Mouse (Mus musculus) myocyte (in vitro differentiated cells): ENCODE measurements around the gene Efcab9. TPM values are rescaled to one million over a fixed set of nuclear protein-coding genes. Genes with fewer than 3 reads are reported as not detected.

ENCODE experiments used
- H3K27me3 ChIP-seq: one replicate; pipeline ENCODE4 v1.6.1; 2011; ENCODE audit not compliant: control insufficient read depth, insufficient read depth, insufficient read length
- H3K36me3 ChIP-seq: one replicate; pipeline ENCODE4 v1.6.1; 2011; ENCODE audit not compliant: control insufficient read depth, insufficient read depth
- H3K4me2 ChIP-seq: one replicate; pipeline ENCODE4 v1.6.1; 2011; ENCODE audit warnings: low read depth, control low read depth
- H3K4me3 ChIP-seq: one replicate; pipeline ENCODE4 v1.5.1; 2011; ENCODE audit warnings: mild to moderate bottlenecking, control low read depth, moderate library complexity
- H3K79me2 ChIP-seq: one replicate; pipeline ENCODE4 v1.6.1; 2011; ENCODE audit not compliant: control insufficient read depth, insufficient read depth
- H3ac ChIP-seq: one replicate; pipeline ENCODE4 v1.6.1; 2011; ENCODE audit not compliant: control insufficient read depth, insufficient read length
- CEBPB ChIP-seq: IDR thresholded peaks from 2 replicates; pipeline ENCODE4 v1.6.1; 2011; ENCODE audit warnings: mild to moderate bottlenecking, moderate library complexity; ENCODE audit not compliant: poor library complexity, insufficient read depth, severe bottlenecking
- E2F4 ChIP-seq: IDR thresholded peaks from one replicate; pipeline ENCODE4 v1.6.1; 2011; ENCODE audit warnings: mild to moderate bottlenecking, control low read depth, moderate library complexity; ENCODE audit not compliant: insufficient read depth
- MAX ChIP-seq: IDR thresholded peaks from one replicate; pipeline ENCODE4 v1.6.1; 2011; ENCODE audit warnings: low read depth, mild to moderate bottlenecking, control low read depth
- MYOD1 ChIP-seq, 3 experiments: IDR thresholded peaks; one replicate each; pipeline ENCODE4 v1.6.1; 2011; ENCODE audit warnings: control low read depth in 2 of 3, low read depth in 2 of 3, mild to moderate bottlenecking in 2 of 3, moderate library complexity in 1 of 3; ENCODE audit not compliant: insufficient read length in 2 of 3, control insufficient read depth in 1 of 3
- MYOG ChIP-seq, 3 experiments: IDR thresholded peaks; one replicate each; pipeline ENCODE4 v1.6.1; 2011; ENCODE audit warnings: control low read depth in 2 of 3, low read depth in 2 of 3, mild to moderate bottlenecking in 2 of 3; ENCODE audit not compliant: insufficient read length in 2 of 3, control insufficient read depth in 1 of 3, insufficient read depth in 1 of 3
- POLR2A ChIP-seq: IDR thresholded peaks from one replicate; pipeline ENCODE4 v1.6.1; 2011; ENCODE audit warnings: low read depth, mild to moderate bottlenecking, control low read depth, moderate library complexity; ENCODE audit not compliant: insufficient read length
- POLR2AphosphoS2 ChIP-seq: IDR thresholded peaks from one replicate; pipeline ENCODE4 v1.6.1; 2011; ENCODE audit warnings: low read depth, control low read depth; ENCODE audit not compliant: insufficient read length
- REST ChIP-seq: IDR thresholded peaks from one replicate; pipeline ENCODE4 v1.6.1; 2011; ENCODE audit warnings: mild to moderate bottlenecking, control low read depth, moderate library complexity; ENCODE audit not compliant: insufficient read depth, insufficient read length
- SRF ChIP-seq: IDR thresholded peaks from one replicate; pipeline ENCODE4 v1.6.1; 2011; ENCODE audit warnings: low read depth; ENCODE audit not compliant: control insufficient read depth, insufficient read length
- TCF12 ChIP-seq: IDR thresholded peaks from one replicate; pipeline ENCODE4 v1.6.1; 2011; ENCODE audit warnings: mild to moderate bottlenecking, control low read depth; ENCODE audit not compliant: poor library complexity, insufficient read depth, severe bottlenecking
- TCF3 ChIP-seq: IDR thresholded peaks from one replicate; pipeline ENCODE4 v1.6.1; 2011; ENCODE audit warnings: low read depth, control low read depth; ENCODE audit not compliant: insufficient read length
- USF1 ChIP-seq: IDR thresholded peaks from one replicate; pipeline ENCODE4 v1.6.1; 2011; ENCODE audit warnings: low read depth, mild to moderate bottlenecking, control low read depth, moderate library complexity
- polyA plus RNA-seq: library from polyadenylated mRNA; unstranded; fragments of >200 nt; fragmentation: generic; extraction: Trizol; gene quantifications from one replicate; pipeline ENCODE4 v1.2.1, GENCODE M21; 2012; ENCODE audit warnings: missing spikeins

Efcab9 gene
- polyA plus RNA-seq, 1 experiment: 0.08 TPM

DNA sequence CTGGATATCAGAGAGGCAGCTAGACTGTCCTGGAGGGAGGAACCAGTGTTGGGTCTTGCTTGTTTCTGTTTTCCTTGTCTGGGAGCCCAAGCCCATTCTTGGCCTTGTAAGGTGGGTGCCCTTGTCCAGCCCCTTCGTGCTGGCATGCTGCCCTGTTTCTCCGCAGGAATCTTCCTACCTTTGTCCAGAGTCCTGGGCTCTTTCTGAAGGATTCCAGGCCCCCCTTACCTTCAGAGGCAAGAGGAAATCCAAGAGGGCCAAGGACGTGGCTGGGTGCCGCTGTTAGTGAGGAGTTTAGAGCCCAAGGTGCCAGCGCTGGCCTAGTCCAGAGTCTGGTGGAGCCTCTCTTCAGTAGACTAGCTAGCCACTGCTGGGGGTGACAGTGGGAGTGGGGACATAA lies 12.6 kb upstream of the Efcab9 start:
- TF ChIP-seq USF1 (no peak), TCF3 (no peak), E2F4 (no peak), SRF (no peak), MYOG (IDR thresholded peaks at IDR 0.05; ENCODE audit: control insufficient read depth in 1 of 3, insufficient read depth in 1 of 3, insufficient read length in 2 of 3, low read depth in 2 of 3) (no peak), CEBPB (no peak), MAX (no peak), POLR2AphosphoS2 (no peak), TCF12 (no peak), MYOD1 (IDR thresholded peaks at IDR 0.05; ENCODE audit: control insufficient read depth in 1 of 3, insufficient read length in 2 of 3, low read depth in 2 of 3) (no peak), REST (no peak), POLR2A (no peak)
- Histone ChIP-seq H3K4me2 (no peak overlapping the region), H3K36me3 (no peaks in the 10 kb centered on the region), H3K4me3 (no peak overlapping the region), H3K79me2 (peaks cover 26% of the 10 kb centered on the region), H3ac (no peak overlapping the region), H3K27me3 (no peaks in the 10 kb centered on the region)

DNA sequence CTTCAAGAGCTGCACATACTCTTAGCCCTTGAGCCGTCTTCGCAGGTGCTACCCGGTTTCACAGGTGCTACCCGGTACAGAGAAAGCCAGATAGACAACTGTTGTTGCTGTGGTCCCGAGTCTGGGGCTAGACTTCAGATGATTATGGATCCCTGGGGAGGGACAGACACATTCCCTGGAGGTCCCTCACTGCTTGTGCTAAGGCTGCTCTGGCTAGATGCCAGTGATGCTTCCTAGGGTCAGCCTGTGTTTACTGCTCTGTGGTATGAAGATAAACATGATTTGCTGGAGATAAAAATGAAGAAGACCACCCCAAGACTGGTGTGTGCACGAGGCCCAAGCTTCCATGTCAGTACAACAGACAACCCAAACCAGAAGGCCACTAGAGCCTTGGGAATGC lies 12.2 kb upstream of the Efcab9 start:
- no peak overlapping the region for H3K4me3 ChIP-seq
- no peak overlapping the region for H3ac ChIP-seq
- no peaks in the 10 kb centered on the region for H3K36me3 ChIP-seq
- TF ChIP-seq MYOG (IDR thresholded peaks at IDR 0.05; ENCODE audit: control insufficient read depth in 1 of 3, insufficient read depth in 1 of 3, insufficient read length in 2 of 3, low read depth in 2 of 3) (no peak), REST (no peak), MAX (no peak), POLR2AphosphoS2 (no peak), MYOD1 (IDR thresholded peaks at IDR 0.05; ENCODE audit: control insufficient read depth in 1 of 3, insufficient read length in 2 of 3, low read depth in 2 of 3) (no peak), TCF3 (no peak), USF1 (no peak), TCF12 (no peak), E2F4 (no peak), SRF (no peak), POLR2A (no peak), CEBPB (no peak)
- no peaks in the 10 kb centered on the region for H3K27me3 ChIP-seq
- H3K4me2 ChIP-seq: no peak overlapping the region
- peaks cover 26% of the 10 kb centered on the region for H3K79me2 ChIP-seq

DNA sequence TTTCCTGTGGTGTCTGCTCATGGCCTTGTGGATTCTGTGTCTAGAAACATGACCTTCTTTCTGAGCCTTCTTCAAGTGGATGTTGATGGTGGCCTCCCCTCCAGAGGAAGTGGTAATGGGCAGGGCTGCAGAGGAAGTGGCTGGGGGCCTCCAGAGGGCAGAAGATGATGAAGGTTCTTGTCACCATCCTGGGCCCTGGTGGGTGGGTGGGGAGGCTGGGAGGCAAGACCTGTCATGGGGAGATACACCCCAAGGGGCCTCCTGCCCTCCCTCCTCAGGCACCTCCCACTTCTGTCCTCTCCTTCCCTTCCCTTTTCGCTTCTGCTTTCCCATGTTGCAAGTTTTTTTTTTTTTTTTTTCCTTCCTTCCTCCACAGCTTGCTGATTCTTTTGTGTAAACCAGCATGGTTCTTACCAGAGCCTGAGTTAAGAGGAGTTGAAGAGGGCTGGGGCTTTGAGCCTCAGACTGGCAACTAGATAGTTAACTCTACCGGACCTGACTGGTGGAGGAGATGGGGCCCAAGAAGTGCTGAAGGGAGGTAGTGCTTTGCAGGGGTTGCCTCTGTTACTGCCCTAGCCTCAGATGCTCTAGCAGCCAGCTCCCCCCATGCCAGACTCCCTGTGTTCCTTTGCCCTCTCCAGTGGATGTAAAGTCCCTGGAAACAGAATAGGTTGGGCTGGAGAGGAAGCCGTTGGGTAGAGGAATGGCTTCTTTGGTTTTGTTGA lies 11.0 kb upstream of the Efcab9 start:
- no peak for TF ChIP-seq CEBPB
- TF ChIP-seq MAX: no peak
- TF ChIP-seq SRF: no peak
- TF ChIP-seq TCF3: no peak
- no peak for TF ChIP-seq E2F4
- no peak for TF ChIP-seq USF1
- no peak for TF ChIP-seq POLR2AphosphoS2
- H3K4me2 ChIP-seq: peak overlapping the region; percentile 41

GRCm38 (mm10) chr11:32542181-32542580 lies 10.3 kb upstream of the Efcab9 start:
- no peak for TF ChIP-seq E2F4
- no peaks in the 10 kb centered on the region for H3K27me3 ChIP-seq
- H3ac ChIP-seq: no peak overlapping the region
- H3K4me2 ChIP-seq: peak overlapping the region; percentile 41
- no peaks in the 10 kb centered on the region for H3K36me3 ChIP-seq
- peaks cover 42% of the 10 kb centered on the region for H3K79me2 ChIP-seq
- no peak overlapping the region for H3K4me3 ChIP-seq

More for the DNA sequence above, 11.0 kb upstream of the Efcab9 start:
- no peak overlapping the region for H3ac ChIP-seq
- no peaks in the 10 kb centered on the region for H3K36me3 ChIP-seq
- peaks cover 35% of the 10 kb centered on the region for H3K79me2 ChIP-seq
- no peaks in the 10 kb centered on the region for H3K27me3 ChIP-seq
- no peak overlapping the region for H3K4me3 ChIP-seq

GRCm38 (mm10) chr11:32540463-32540862 lies 8.6 kb upstream of the Efcab9 start:
- Histone ChIP-seq H3K36me3 (no peaks in the 10 kb centered on the region), H3K79me2 (peaks cover 59% of the 10 kb centered on the region), H3ac (no peak overlapping the region), H3K4me3 (no peak overlapping the region), H3K4me2 (peak overlapping the region; percentile 10), H3K27me3 (no peaks in the 10 kb centered on the region)
- TF ChIP-seq TCF3 (peak; percentile 1), SRF (no peak), CEBPB (no peak), TCF12 (peak; percentile 26), MYOG (IDR thresholded peaks at IDR 0.05; ENCODE audit: control insufficient read depth in 1 of 3, insufficient read depth in 1 of 3, insufficient read length in 2 of 3, low read depth in 2 of 3) (peak in 2 of 3 experiments; percentile 58 to 77), MYOD1 (IDR thresholded peaks at IDR 0.05; ENCODE audit: control insufficient read depth in 1 of 3, insufficient read length in 2 of 3, low read depth in 2 of 3) (peak in 2 of 3 experiments; percentile 56 to 84)
